Mouse (Mus musculus): ENCODE measurements around the gene Irf4. TPM values are rescaled to one million over a fixed set of nuclear protein-coding genes. Genes with fewer than 3 reads are reported as not detected.

Irf4 gene
- polyA plus RNA-seq, 1 experiment from 2014 or later: 0.05 TPM

DNA sequence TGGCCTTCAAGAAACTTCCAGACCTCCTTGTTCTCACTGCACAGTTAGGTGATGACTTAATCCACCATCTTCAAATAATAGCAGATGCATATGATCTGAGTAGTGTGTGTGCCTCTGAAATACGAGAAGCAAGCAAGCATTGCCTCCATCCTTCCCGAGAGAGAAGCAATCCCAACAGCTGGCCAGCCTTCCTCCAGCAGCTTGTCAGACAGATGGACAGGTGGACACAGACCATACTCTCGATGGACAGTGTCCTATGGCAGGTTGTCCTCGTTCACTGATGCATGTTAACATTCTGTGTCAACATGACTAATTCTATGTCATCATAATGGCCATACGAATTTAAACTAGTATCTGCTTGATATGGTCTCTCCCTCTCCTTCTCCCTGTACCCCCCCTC lies 25.8 kb upstream of the Irf4 start:
- Histone ChIP-seq H3K9me3 (no peaks in the 10 kb centered on the region), H3K36me3 (no peaks in the 10 kb centered on the region), H3K4me2 (replicated peaks) (no peak overlapping the region), H3K4me1 (peaks cover 20% of the 10 kb centered on the region), H3K27me3 (no peaks in the 10 kb centered on the region), H3K9ac (no peak overlapping the region), H3K4me3 (no peak overlapping the region), H3K27ac (no peak overlapping the region)
- no peak for ATAC-seq (ENCODE audit: insufficient number of reproducible peaks, insufficient read depth, low FRiP score, low TSS enrichment)
- WGBS: 32% methylated on average over 5 of the region's 5 CpGs

DNA sequence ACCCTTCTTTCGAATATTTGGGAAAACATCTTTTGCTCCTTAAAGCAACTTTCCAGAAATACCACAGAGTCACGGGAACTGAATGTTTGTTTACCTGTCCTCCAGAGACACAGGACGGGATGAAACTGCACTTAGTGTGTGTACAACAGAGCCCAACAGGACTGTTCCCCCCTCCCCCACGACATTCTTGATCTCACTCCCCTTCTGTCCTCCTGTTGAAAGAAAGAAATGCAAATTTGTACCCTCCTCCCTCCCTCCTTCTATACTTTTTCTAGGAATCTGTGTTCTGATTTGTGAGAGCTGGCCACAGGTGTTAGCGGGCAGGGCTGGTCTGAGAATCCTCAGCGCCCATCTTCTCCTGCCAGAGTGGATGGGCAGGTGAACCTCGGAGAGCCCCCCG lies 25.2 kb upstream of the Irf4 start:
- Histone ChIP-seq H3K9ac (no peak overlapping the region), H3K36me3 (no peaks in the 10 kb centered on the region), H3K27ac (no peak overlapping the region), H3K27me3 (no peaks in the 10 kb centered on the region), H3K4me2 (replicated peaks) (no peak overlapping the region), H3K9me3 (no peaks in the 10 kb centered on the region), H3K4me1 (peaks cover 20% of the 10 kb centered on the region), H3K4me3 (no peak overlapping the region)
- no peak for ATAC-seq (ENCODE audit: insufficient number of reproducible peaks, insufficient read depth, low FRiP score, low TSS enrichment)
- WGBS: 51% methylated on average over 8 of the region's 8 CpGs

DNA sequence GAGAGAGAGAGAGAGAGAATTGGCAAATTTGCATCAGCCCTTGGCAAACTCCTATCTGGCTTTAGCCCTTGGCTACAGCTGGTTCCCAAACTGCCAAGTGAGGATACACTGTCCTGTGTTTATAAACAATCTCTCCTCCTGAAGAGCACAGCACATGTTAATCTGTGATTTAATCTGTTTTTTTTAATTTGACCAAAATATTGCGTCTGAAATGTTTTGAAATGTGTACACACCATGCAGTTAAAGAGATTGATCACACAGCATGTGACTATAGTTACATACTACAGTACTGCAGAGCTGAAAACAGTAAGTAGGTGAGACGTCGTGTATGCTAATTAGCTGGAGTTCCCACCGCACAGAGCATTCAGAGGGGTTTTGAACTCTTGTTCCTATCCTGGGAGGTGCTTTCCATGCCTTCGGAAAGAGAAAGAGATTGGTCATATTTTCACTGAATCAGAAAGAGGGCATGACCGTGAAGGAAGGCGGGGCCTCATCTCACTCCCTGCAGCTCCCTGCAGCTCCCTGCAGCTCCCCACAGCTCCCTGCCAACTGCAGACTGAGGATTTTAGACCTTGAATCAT lies 24.2 kb upstream of the Irf4 start:
- no peak overlapping the region for H3K4me3 ChIP-seq
- ATAC-seq (ENCODE audit: insufficient number of reproducible peaks, insufficient read depth, low FRiP score, low TSS enrichment): no peak
- H3K9me3 ChIP-seq: no peaks in the 10 kb centered on the region
- no peaks in the 10 kb centered on the region for H3K36me3 ChIP-seq
- H3K9ac ChIP-seq: no peak overlapping the region
- peaks cover 20% of the 10 kb centered on the region for H3K4me1 ChIP-seq
- 21% methylated on average over 7 of the region's 7 CpGs for WGBS
- no peaks in the 10 kb centered on the region for H3K27me3 ChIP-seq
- 0 out of 2 replicates have a peak overlapping the region, but pooled peaks have one; percentile 22 for H3K4me2 ChIP-seq (replicated peaks)
- no peak overlapping the region for H3K27ac ChIP-seq

DNA sequence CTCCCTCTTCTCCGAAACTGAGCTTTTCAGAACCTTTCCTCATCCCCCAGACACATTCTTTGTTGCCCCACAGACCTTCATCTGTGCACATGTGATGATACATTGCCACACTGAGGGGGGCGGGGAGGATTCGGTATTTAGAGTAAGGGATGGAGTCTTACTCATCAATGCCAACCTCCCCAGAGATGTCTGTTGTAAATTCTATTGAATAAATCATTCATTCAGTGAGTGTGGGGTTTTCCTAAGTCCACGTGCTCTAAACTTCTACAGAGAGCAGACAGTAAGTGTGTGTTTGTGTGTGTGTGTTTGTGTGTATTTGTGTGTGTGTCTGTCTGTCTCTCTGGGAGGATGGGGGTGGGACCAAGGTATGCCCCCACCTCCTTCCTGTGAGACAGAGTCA lies 22.1 kb upstream of the Irf4 start:
- 82% methylated on average over 4 of the region's 4 CpGs for WGBS
- Histone ChIP-seq H3K27ac (no peak overlapping the region), H3K9ac (no peak overlapping the region), H3K4me1 (peaks cover 20% of the 10 kb centered on the region), H3K36me3 (no peaks in the 10 kb centered on the region), H3K4me2 (replicated peaks) (no peak overlapping the region), H3K9me3 (no peaks in the 10 kb centered on the region), H3K4me3 (no peak overlapping the region), H3K27me3 (no peaks in the 10 kb centered on the region)
- no peak for ATAC-seq (ENCODE audit: insufficient number of reproducible peaks, insufficient read depth, low FRiP score, low TSS enrichment)

DNA sequence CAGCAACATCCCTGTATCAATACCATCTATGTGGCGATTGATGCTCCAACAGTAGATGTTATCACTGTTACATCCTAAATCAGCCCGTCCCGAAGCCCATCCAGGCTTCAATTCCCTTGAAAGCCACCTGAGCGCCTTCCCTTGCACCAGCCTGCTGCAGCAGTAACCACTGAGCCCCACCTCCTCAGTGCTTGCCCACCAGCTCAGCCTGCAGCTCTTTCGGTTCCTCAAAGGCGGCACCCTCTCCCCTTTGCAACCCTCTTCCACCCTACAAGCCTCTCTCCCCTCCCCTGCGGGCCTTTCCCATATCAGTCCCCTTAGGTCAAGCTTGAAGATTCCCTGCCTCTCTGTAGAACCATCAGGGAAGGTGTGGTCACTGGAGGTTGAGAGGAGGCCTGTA lies 20.9 kb upstream of the Irf4 start:
- no peak overlapping the region for H3K9ac ChIP-seq
- no peak for ATAC-seq (ENCODE audit: insufficient number of reproducible peaks, insufficient read depth, low FRiP score, low TSS enrichment)
- peaks cover 13% of the 10 kb centered on the region for H3K4me1 ChIP-seq
- H3K4me2 ChIP-seq (replicated peaks): no peak overlapping the region
- WGBS: 91% methylated on average over 7 of the region's 7 CpGs
- no peaks in the 10 kb centered on the region for H3K9me3 ChIP-seq
- no peak overlapping the region for H3K4me3 ChIP-seq
- H3K36me3 ChIP-seq: no peaks in the 10 kb centered on the region
- no peaks in the 10 kb centered on the region for H3K27me3 ChIP-seq
- H3K27ac ChIP-seq: no peak overlapping the region

DNA sequence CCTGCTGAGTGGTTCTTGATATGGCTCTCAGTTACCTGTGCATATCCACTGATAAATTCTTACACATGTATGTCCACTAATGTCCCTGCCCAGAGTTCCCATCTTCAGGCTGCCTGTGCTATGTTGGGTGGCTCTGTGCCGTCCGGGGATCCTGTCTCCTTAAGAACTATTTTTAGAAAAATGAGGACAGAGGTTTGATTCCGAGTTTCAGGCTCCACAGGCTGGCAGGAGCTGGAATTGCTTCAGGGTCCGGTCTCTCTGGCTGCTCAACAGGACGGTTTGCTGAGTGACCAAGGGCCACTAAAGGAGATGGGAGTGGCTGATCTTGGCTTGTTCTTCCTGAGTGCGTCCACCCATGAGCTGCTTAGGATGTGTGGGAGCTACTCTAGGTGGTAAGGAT lies 19.8 kb upstream of the Irf4 start:
- 43% methylated on average over 6 of the region's 6 CpGs for WGBS

DNA sequence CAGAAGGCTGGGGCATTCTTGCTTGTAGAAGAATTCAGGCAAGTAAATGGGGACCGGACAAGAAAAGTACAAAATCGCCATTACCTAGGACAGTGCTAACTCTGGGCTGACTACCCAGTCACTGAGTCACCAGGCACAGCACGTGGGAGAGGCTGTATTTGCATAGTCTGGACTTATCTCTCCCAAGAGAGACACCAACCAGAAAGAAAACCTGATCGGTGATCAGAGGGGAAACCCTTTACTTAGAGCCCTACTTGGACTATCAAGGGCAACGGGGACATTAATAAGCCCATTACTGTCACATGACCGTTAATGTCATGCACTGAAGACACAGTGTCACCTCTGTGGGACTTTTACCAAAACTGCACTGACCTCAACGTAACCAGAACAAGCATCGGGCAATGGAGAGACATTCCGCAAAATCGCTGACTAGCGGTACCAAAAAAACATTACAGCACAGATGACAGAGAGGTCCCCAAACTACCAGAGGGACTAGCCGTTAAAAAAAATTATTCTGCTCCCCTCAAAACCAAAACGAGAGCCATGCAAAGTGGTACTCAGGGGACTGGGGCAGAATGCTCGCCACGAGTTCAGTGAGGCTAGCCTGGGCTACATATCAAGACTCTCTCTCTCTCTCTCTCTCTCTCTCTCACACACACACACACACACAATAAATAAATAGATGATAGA lies 18.8 kb upstream of the Irf4 start:
- no peaks in the 10 kb centered on the region for H3K9me3 ChIP-seq
- no peak for ATAC-seq (ENCODE audit: insufficient number of reproducible peaks, insufficient read depth, low FRiP score, low TSS enrichment)
- H3K4me2 ChIP-seq (replicated peaks): no peak overlapping the region
- WGBS: 84% methylated on average over 15 of the region's 15 CpGs
- no peaks in the 10 kb centered on the region for H3K27me3 ChIP-seq
- H3K36me3 ChIP-seq: no peaks in the 10 kb centered on the region
- H3K4me1 ChIP-seq: peaks cover 1% of the 10 kb centered on the region
- H3K4me3 ChIP-seq: no peak overlapping the region
- no peak overlapping the region for H3K27ac ChIP-seq
- H3K9ac ChIP-seq: no peak overlapping the region

More for the DNA sequence above, 19.8 kb upstream of the Irf4 start:
- Histone ChIP-seq H3K4me2 (replicated peaks) (no peak overlapping the region), H3K9ac (no peak overlapping the region), H3K4me3 (no peak overlapping the region), H3K9me3 (no peaks in the 10 kb centered on the region), H3K27me3 (no peaks in the 10 kb centered on the region), H3K4me1 (peaks cover 9% of the 10 kb centered on the region), H3K27ac (no peak overlapping the region), H3K36me3 (no peaks in the 10 kb centered on the region)
- no peak for ATAC-seq (ENCODE audit: insufficient number of reproducible peaks, insufficient read depth, low FRiP score, low TSS enrichment)

DNA sequence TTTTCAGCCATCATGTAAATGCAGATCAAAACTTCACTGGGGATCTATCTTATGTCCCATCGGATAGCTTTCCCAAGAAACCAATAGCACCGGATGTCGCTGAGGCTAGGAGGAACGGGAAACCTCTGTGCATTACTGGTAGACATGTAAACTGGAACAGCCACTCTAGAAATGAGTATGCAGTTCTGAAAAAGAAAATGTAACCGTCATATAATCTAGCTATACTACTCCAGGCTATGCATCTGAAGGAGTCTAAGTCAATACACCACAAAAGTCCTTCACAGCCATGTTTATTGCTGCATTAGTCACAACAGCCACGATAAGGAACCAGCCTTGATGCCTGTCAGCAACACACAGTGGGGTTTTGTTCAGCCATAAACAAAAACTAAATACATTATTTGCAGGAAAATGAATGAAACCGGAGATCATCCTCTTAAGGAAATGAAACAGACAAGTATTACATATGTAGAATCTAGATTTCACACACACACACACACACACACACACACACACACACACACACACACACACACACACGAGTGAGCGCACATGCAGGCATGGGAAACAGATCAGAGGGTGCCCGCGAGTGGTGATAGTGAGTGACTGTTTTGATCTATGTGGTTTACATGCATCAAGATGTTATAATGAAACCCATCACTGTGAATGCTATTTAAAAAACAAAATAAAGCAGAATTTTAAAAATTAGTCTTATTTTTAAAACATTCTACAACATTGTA lies 16.1 kb upstream of the Irf4 start:
- Histone ChIP-seq H3K4me3 (no peak overlapping the region), H3K27ac (no peak overlapping the region), H3K4me2 (replicated peaks) (no peak overlapping the region), H3K27me3 (no peaks in the 10 kb centered on the region), H3K9ac (no peak overlapping the region), H3K4me1 (no peaks in the 10 kb centered on the region), H3K9me3 (no peaks in the 10 kb centered on the region), H3K36me3 (no peaks in the 10 kb centered on the region)
- WGBS: 86% methylated on average over 11 of the region's 11 CpGs
- no peak for ATAC-seq (ENCODE audit: insufficient number of reproducible peaks, insufficient read depth, low FRiP score, low TSS enrichment)

DNA sequence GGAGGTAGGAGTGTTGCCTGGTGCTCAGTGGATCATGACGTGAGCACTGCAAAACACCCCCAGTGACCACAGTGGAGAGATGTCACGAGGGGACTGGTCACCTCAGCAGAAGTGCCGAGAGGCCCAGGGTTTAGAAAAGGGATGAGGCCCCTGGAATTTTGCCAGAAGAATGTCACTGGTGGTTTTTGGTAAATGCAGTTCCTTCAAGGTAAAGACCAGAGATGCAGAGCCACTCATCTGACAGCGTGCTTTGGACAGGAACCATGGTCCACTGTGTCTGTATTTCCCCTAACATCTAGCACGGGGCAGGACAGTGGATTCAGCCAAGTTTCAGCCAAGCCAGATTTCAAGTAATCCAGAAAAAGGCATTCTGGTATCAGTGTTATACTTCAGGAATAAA lies 12.3 kb upstream of the Irf4 start:
- Histone ChIP-seq H3K36me3 (no peaks in the 10 kb centered on the region), H3K27ac (no peak overlapping the region), H3K4me1 (no peaks in the 10 kb centered on the region), H3K9me3 (no peaks in the 10 kb centered on the region), H3K4me2 (replicated peaks) (no peak overlapping the region), H3K27me3 (no peaks in the 10 kb centered on the region), H3K9ac (no peak overlapping the region), H3K4me3 (no peak overlapping the region)
- no peak for ATAC-seq (ENCODE audit: insufficient number of reproducible peaks, insufficient read depth, low FRiP score, low TSS enrichment)
- 86% methylated on average over 5 of the region's 5 CpGs for WGBS

DNA sequence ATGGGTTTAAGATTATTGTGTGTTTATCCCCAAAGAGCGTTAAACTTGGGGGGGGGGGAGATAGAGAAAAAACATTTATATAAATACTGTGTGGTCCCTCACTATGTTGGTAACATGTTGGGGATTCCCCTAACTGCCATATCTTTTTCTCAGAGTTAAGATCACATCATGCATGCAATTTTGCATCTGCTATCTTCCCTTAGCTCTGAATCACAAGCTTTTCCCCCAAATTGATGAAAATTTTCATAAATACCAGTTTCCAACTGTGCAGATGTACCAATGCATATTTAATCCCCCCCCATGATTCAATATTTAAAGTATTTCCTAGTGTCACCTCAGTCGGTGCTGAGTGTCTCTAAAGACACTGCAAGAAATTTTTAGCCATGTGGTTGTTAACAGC lies 11.8 kb upstream of the Irf4 start:
- Histone ChIP-seq H3K4me1 (no peaks in the 10 kb centered on the region), H3K4me3 (no peak overlapping the region), H3K9ac (no peak overlapping the region), H3K36me3 (no peaks in the 10 kb centered on the region), H3K27ac (no peak overlapping the region), H3K4me2 (replicated peaks) (no peak overlapping the region), H3K9me3 (no peaks in the 10 kb centered on the region), H3K27me3 (no peaks in the 10 kb centered on the region)
- WGBS: 81% methylated on average over 2 of the region's 2 CpGs
- ATAC-seq (ENCODE audit: insufficient number of reproducible peaks, insufficient read depth, low FRiP score, low TSS enrichment): no peak

DNA sequence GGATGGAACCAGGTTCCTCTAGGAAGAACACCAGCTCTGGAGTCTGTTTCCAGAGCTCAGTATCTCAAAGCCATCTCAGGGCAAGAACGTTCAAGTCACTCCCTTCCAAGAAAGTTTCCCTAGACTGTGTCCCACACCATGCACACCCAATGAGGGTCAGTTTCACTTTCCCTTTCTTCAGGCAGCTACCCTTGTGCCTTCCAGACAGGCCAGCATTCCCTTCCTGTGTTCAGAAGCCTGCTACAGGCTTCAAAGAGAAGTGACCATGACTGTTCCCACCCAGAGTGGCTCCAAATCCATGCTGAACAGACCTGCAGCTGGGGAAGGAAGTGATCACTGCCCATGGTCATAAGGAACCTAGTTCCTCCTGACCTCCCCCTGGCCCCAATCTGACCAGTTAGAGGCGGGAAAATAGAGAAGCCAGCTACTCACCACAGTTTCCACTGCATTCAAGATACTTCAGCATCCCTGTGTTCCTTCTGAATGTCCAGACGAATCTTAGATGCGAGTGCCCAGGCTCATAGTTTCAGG lies 10.7 kb upstream of the Irf4 start:
- 87% methylated on average over 4 of the region's 4 CpGs for WGBS

DNA sequence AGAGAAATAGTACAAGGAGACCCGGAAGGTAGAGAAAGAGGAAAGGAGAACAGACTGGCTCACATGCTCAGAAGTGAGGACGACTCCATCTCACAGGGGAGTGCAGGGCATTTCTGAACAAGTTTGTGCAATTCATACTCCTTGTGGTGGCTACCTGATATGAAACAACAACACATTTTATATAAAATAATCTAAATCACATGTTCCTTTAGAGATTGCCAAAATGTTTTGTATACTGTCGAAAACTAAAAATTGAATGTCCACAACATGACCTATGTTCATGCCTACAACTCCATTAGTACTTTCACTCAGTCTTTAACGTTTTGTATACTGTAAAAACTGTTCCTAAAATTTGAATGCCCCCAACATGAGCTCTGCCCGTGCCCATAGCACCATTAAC lies 7.9 kb upstream of the Irf4 start:
- H3K36me3 ChIP-seq: no peaks in the 10 kb centered on the region
- H3K27me3 ChIP-seq: 0 out of 2 replicates have a peak, but pooled peaks cover 5% of the 10 kb centered on the region
- H3K4me2 ChIP-seq (replicated peaks): no peak overlapping the region
- 75% methylated on average over 5 of the region's 5 CpGs for WGBS
- H3K27ac ChIP-seq: no peak overlapping the region
- H3K9ac ChIP-seq: no peak overlapping the region
- H3K9me3 ChIP-seq: no peaks in the 10 kb centered on the region
- H3K4me1 ChIP-seq: no peaks in the 10 kb centered on the region
- no peak overlapping the region for H3K4me3 ChIP-seq
- ATAC-seq (ENCODE audit: insufficient number of reproducible peaks, insufficient read depth, low FRiP score, low TSS enrichment): no peak

More for the DNA sequence above, 10.7 kb upstream of the Irf4 start:
- no peak for ATAC-seq (ENCODE audit: insufficient number of reproducible peaks, insufficient read depth, low FRiP score, low TSS enrichment)
- Histone ChIP-seq H3K4me2 (replicated peaks) (no peak overlapping the region), H3K36me3 (no peaks in the 10 kb centered on the region), H3K27ac (no peak overlapping the region), H3K27me3 (no peaks in the 10 kb centered on the region), H3K9ac (no peak overlapping the region), H3K4me3 (no peak overlapping the region), H3K4me1 (no peaks in the 10 kb centered on the region), H3K9me3 (no peaks in the 10 kb centered on the region)

All from embryonic facial prominence, embryonic 12.5 days (tissue).